Mouse (Mus musculus): ENCODE data around the gene Prn.

The Prn gene

GRCm38 (mm10) chr2:131909683-131910572 is at the start of gene Prn, which contains the start of gene Prnp:
Prn (plus strand) TSS chr2:131909957.
Prnp (plus strand) TSS chr2:131909928.
- DNase-seq = peak; percentile 89

GRCm38 (mm10) chr2:131862617-131863275 is 47.0 kb upstream of the Prn start:
- DNase-seq = no peak

- no peak for DNase-seq
These were observed 46.3 kb upstream of the Prn start for GRCm38 (mm10) chr2:131863472-131863871.

- no peak for DNase-seq
These were observed 45.4 kb upstream of the Prn start for GRCm38 (mm10) chr2:131864262-131864796.

- DNase-seq = no peak
These were observed 43.1 kb upstream of the Prn start for GRCm38 (mm10) chr2:131866676-131867075.

GRCm38 (mm10) chr2:131868983-131869382 is 40.8 kb upstream of the Prn start:
- no peak for DNase-seq

- DNase-seq = no peak
These were observed 36.4 kb upstream of the Prn start for GRCm38 (mm10) chr2:131873376-131873775.

- DNase-seq = no peak
These were observed 33.0 kb upstream of the Prn start for GRCm38 (mm10) chr2:131876551-131877265.

- peak; percentile 38 to 58 for DNase-seq
These were observed 28.0 kb upstream of the Prn start for GRCm38 (mm10) chr2:131881766-131882165.

- DNase-seq = no peak
These were observed 26.6 kb upstream of the Prn start for GRCm38 (mm10) chr2:131883136-131883535.

GRCm38 (mm10) chr2:131886503-131887160 is 23.1 kb upstream of the Prn start:
- no peak for DNase-seq

GRCm38 (mm10) chr2:131888233-131888632 is 21.5 kb upstream of the Prn start:
- DNase-seq = no peak

GRCm38 (mm10) chr2:131892534-131892933 is 17.2 kb upstream of the Prn start:
- no peak for DNase-seq

- no peak for DNase-seq
These were observed 14.7 kb upstream of the Prn start for GRCm38 (mm10) chr2:131895106-131895505.

- no peak for DNase-seq
These were observed 13.7 kb upstream of the Prn start for GRCm38 (mm10) chr2:131896011-131896410.

GRCm38 (mm10) chr2:131897336-131898109 is 12.2 kb upstream of the Prn start:
- DNase-seq = no peak

- no peak for DNase-seq
These were observed 7.3 kb upstream of the Prn start for GRCm38 (mm10) chr2:131902423-131902822.

GRCm38 (mm10) chr2:131902867-131903266 is 6.9 kb upstream of the Prn start:
- no peak for DNase-seq

GRCm38 (mm10) chr2:131905025-131905424 is 4.7 kb upstream of the Prn start:
- no peak for DNase-seq

- DNase-seq = no peak
These were observed 4.0 kb upstream of the Prn start for GRCm38 (mm10) chr2:131905776-131906175.

- DNase-seq = no peak
These were observed 3.5 kb upstream of the Prn start for GRCm38 (mm10) chr2:131906266-131906665.

- peak; percentile 38 to 51 for DNase-seq
These were observed 2.9 kb upstream of the Prn start for GRCm38 (mm10) chr2:131906846-131907245.

Measured in kidney, adult 8-10 months (tissue).